26 mouse cellular contexts compared by ENCODE assay signal in the genomic region with DNA sequence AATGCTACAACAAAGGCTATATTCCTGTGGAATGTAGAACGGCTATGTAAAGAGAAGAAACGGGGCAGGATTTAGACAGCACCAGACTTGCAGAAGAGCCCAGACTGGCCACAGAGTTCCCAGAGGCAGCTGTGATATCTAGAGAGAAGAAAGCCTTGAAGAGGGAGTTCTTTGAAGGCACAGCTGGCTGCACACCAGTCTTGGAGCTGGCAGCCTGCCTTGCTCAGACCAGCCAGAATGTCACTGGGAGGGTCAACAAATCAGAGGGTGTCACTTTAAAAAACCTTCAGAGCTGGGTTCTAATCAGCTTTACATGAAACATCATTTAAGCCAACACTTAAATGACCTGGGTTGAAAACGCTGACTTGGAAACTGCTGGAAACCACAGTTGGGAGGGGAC. TPM values are rescaled to one million over a fixed set of nuclear protein-coding genes. Genes with fewer than 3 reads are reported as not detected.
DNase-seq lines count a peak whose midpoint lies in the region; ATAC-seq and TF ChIP-seq lines count a peak whose summit lies in the region.
"Had no signal": no experiment of that assay in that cellular context is flagged by ENCODE, and none has a peak within 500 bp of the region (broad histone marks: within the 10 kb centered on the region; RNA-seq: fewer than 3 reads in every experiment).

No protein-coding gene starts in this region.

- H3K4me1 ChIP-seq in kidney, postnatal 0 days (replicated peaks; ENCODE audit: insufficient read depth, low read length): 0 out of 2 replicates have a peak, but pooled peaks cover 3% of the 10 kb centered on the region
- no peaks in the 10 kb centered on the region for H3K4me1 ChIP-seq in forebrain, embryonic 11.5 days (replicated peaks; ENCODE audit: control insufficient read depth, insufficient read depth, low read length)
- H3K4me1 ChIP-seq: embryonic facial prominence, embryonic 13.5 days; forebrain, embryonic 10.5 days; hindbrain, embryonic 10.5 days; hindbrain, embryonic 15.5 days; liver, embryonic 12.5 days had no signal

- no peak for TF ChIP-seq CTCF in kidney, postnatal 0 days (IDR thresholded peaks at IDR 0.05; ENCODE audit: low read depth)

- H3K27ac ChIP-seq in kidney, postnatal 0 days: no peak overlapping the region
- H3K27ac ChIP-seq in forebrain, embryonic 11.5 days (ENCODE audit: low read depth, low read length): no peak overlapping the region
- H3K27ac ChIP-seq: embryonic facial prominence, embryonic 13.5 days; forebrain, embryonic 10.5 days; gastrocnemius, adult 2 months; hindbrain, embryonic 10.5 days; hindbrain, embryonic 15.5 days; liver, embryonic 12.5 days had no signal

- no peaks in the 10 kb centered on the region for H3K9me3 ChIP-seq in kidney, postnatal 0 days (replicated peaks; ENCODE audit: low read length)
- H3K9me3 ChIP-seq in forebrain, embryonic 11.5 days (ENCODE audit: control insufficient read depth, low read length): no peaks in the 10 kb centered on the region
- H3K9me3 ChIP-seq: embryonic facial prominence, embryonic 13.5 days; forebrain, embryonic 10.5 days; hindbrain, embryonic 10.5 days; hindbrain, embryonic 15.5 days; liver, embryonic 12.5 days had no signal

- no peak overlapping the region for H3K9ac ChIP-seq in kidney, postnatal 0 days (ENCODE audit: low read depth, low read length)
- H3K9ac ChIP-seq in forebrain, embryonic 11.5 days (ENCODE audit: low read length): no peak overlapping the region
- H3K9ac ChIP-seq: embryonic facial prominence, embryonic 13.5 days; hindbrain, embryonic 15.5 days; liver, embryonic 12.5 days; liver, postnatal 0 days had no signal

- no peak overlapping the region for H3K4me3 ChIP-seq in kidney, postnatal 0 days (replicated peaks; ENCODE audit: low read depth, low read length)
- H3K4me3 ChIP-seq in forebrain, embryonic 11.5 days (ENCODE audit: low read depth, low read length): no peak overlapping the region
- H3K4me3 ChIP-seq: embryonic facial prominence, embryonic 13.5 days; forebrain, embryonic 10.5 days; gastrocnemius, adult 2 months; hindbrain, embryonic 10.5 days; hindbrain, embryonic 15.5 days; liver, embryonic 12.5 days had no signal

- H3K4me2 ChIP-seq in kidney, postnatal 0 days (ENCODE audit: low read length): no peak overlapping the region
- no peak overlapping the region for H3K4me2 ChIP-seq in forebrain, embryonic 11.5 days (ENCODE audit: low read depth, low read length, severe bottlenecking)
- H3K4me2 ChIP-seq: embryonic facial prominence, embryonic 13.5 days; hindbrain, embryonic 15.5 days; liver, embryonic 12.5 days; midbrain, embryonic 11.5 days had no signal

- DNase-seq in kidney, postnatal 0 days (ENCODE audit: low spot score): peak; percentile 10
- no peak for DNase-seq in kidney, postnatal 10 days
- peak; percentile 45 for DNase-seq in lung, postnatal 10 days
- no peak for DNase-seq in lung, adult 18-20 months
- DNase-seq in testis, postnatal 10 days (ENCODE audit: low spot score): peak; percentile 47
- no peak for DNase-seq in testis, postnatal 14 days (ENCODE audit: low spot score)
- DNase-seq in adrenal gland, postnatal 36 days: peak; percentile 51 to 68
- no peak for DNase-seq in forebrain, embryonic 11.5 days (ENCODE audit: low spot score)
- DNase-seq: B cell, adult 2 months; cerebellum, adult 11 months; gastrocnemius, adult 2 months; kidney, adult 2 months; left cerebral cortex, postnatal 4 days; liver, postnatal 0 days; retina, postnatal 1 day; right cerebral cortex, postnatal 14 days; thymus, postnatal 14 days had no signal

- WGBS in kidney, postnatal 0 days: 48% methylated on average over 3 of the region's 3 CpGs
- 75% methylated on average over 3 of the region's 3 CpGs for WGBS in forebrain, embryonic 11.5 days

- no peaks in the 10 kb centered on the region for H3K27me3 ChIP-seq in kidney, postnatal 0 days (ENCODE audit: insufficient read depth, low read length)
- H3K27me3 ChIP-seq in forebrain, embryonic 11.5 days (ENCODE audit: control insufficient read depth, insufficient read depth, low read length): no peaks in the 10 kb centered on the region
- H3K27me3 ChIP-seq: embryonic facial prominence, embryonic 13.5 days; hindbrain, embryonic 15.5 days had no signal

- H3K36me3 ChIP-seq in kidney, postnatal 0 days (ENCODE audit: insufficient read depth, low read length): no peaks in the 10 kb centered on the region
- no peaks in the 10 kb centered on the region for H3K36me3 ChIP-seq in forebrain, embryonic 11.5 days (ENCODE audit: control insufficient read depth, insufficient read depth, low read length)
- H3K36me3 ChIP-seq: forebrain, embryonic 10.5 days; hindbrain, embryonic 10.5 days; hindbrain, embryonic 15.5 days; liver, embryonic 12.5 days had no signal

- no peak for ATAC-seq in kidney, postnatal 0 days (replicated peaks; ENCODE audit: low FRiP score, low read depth)
- ATAC-seq in forebrain, embryonic 11.5 days (replicated peaks; ENCODE audit: low FRiP score): no peak
- ATAC-seq: forebrain, embryonic 16.5 days; inflammation-experienced regulatory T-cells, adult 6 months; liver, embryonic 12.5 days; liver, postnatal 0 days; midbrain, embryonic 16.5 days had no signal

RNA-seq across cellular contexts. Expression of gene Endod1, which starts 42.6 kb away (rescaled TPM):
- polyA plus RNA-seq in kidney, postnatal 0 days (2015; fragmentation: Nextera tagmentation; extraction: Ambion mirVana): 18.3 and 19.3 TPM in 2 replicates
- 10 to 100 TPM; 15.5 to 16.7 TPM for total RNA-seq in adrenal gland, postnatal 36 days (2021)
- polyA plus RNA-seq in forebrain, embryonic 11.5 days (2014; fragmentation: Nextera tagmentation; extraction: Ambion mirVana): 6.6 and 6.7 TPM in 2 replicates

Comparison
In these comparisons a context has a peak if more than half of its experiments do, and no peak if none do; other contexts are left out.
1. DNase-seq: peak in kidney, postnatal 0 days (single experiment), lung, postnatal 10 days (single experiment), testis, postnatal 10 days (single experiment) and adrenal gland, postnatal 36 days (2 of 2); none in kidney, postnatal 10 days (single experiment), lung, adult 18-20 months (0 of 2), testis, postnatal 14 days (single experiment) and forebrain, embryonic 11.5 days (single experiment).